Comparison of ENCODE assay signal across 8 mouse cellular contexts in genomic region chr2:121288901-121289729, GRCm38 (mm10). TPM values are rescaled to one million over a fixed set of nuclear protein-coding genes. Genes with fewer than 3 reads are reported as not detected.
DNase-seq lines count a peak whose midpoint lies in the region; ATAC-seq and TF ChIP-seq lines count a peak whose summit lies in the region.

Gene Map1a, plus strand, starts transcription at chr2:121289600.

- peak; percentile 98 for ATAC-seq in forebrain, embryonic 15.5 days (replicated peaks)
- ATAC-seq in neutrophil, adult 5-6 weeks (ENCODE audit: extremely low read depth, insufficient number of reproducible peaks, low FRiP score, poor library complexity, severe bottlenecking): peak; percentile 82

- peaks cover 34% of the 10 kb centered on the region for H3K4me1 ChIP-seq in forebrain, embryonic 15.5 days
- H3K4me1 ChIP-seq in lung, adult 2 months (ENCODE audit: control insufficient read depth, insufficient read depth, low read length): peaks cover 8% of the 10 kb centered on the region

- H3K9ac ChIP-seq in forebrain, embryonic 15.5 days (replicated peaks): peak within 1 kb of the TSS; percentile 56

- peak within 1 kb of the TSS; percentile 88 for H3K4me2 ChIP-seq in forebrain, embryonic 15.5 days (replicated peaks)

- intact Hi-C loops in heart, postnatal 25 days (cut with DNase I): loop anchor here (2.0 kb wide), 1 partner anchor 18 kb away; the partner anchor contains the start of gene Trp53bp1

- WGBS in forebrain, embryonic 15.5 days: under 1% methylated on average over 48 of the region's 48 CpGs
- WGBS in lung, adult 2 months: 1% methylated on average over 48 of the region's 48 CpGs

- no peaks in the 10 kb centered on the region for H3K27me3 ChIP-seq in forebrain, embryonic 15.5 days

- peak within 1 kb of the TSS; percentile 75 for H3K27ac ChIP-seq in forebrain, embryonic 15.5 days (replicated peaks)

- no peaks in the 10 kb centered on the region for H3K9me3 ChIP-seq in forebrain, embryonic 15.5 days

- peak within 1 kb of the TSS; percentile 60 for H3K4me3 ChIP-seq in forebrain, embryonic 15.5 days
- peak within 1 kb of the TSS; percentile 87 for H3K4me3 ChIP-seq in lung, adult 2 months (replicated peaks; ENCODE audit: extremely low read depth, low read depth, low read length)

- no peaks in the 10 kb centered on the region for H3K36me3 ChIP-seq in forebrain, embryonic 15.5 days

- TF ChIP-seq CTCF in lung, adult 2 months (IDR thresholded peaks at IDR 0.05; ENCODE audit: insufficient read depth, low read length): no peak

- peak; percentile 97 for DNase-seq in ES-CJ7 (ENCODE audit: low read depth, low spot score)
- peak; percentile 99 for DNase-seq in cerebellum, adult 11 months
- DNase-seq in heart, postnatal 25 days (ENCODE audit: low spot score): peak; percentile 81
- DNase-seq in layer of hippocampus, adult 18-20 months (ENCODE audit: low spot score in 2 of 2): peak; percentile 97 to 99
- DNase-seq in lung, adult 2 months: peak; percentile 75
- peak; percentile 78 to 85 for DNase-seq in thymus, adult 18-20 months

- no peak for TF ChIP-seq POLR2A in lung, adult 2 months (IDR thresholded peaks at IDR 0.05; ENCODE audit: borderline replicate concordance, extremely low read depth, low read depth, low read length)

RNA-seq across cellular contexts. Expression of gene Map1a, which starts in this region (rescaled TPM):
- 9.4 and 13.9 TPM in 2 replicates for polyA plus RNA-seq in forebrain, embryonic 15.5 days (2015; fragmentation: Nextera tagmentation; extraction: Ambion mirVana)
- 1 to 10 TPM; 4.5 to 5.1 TPM for total RNA-seq in heart, postnatal 25 days (2021)
- total RNA-seq in layer of hippocampus, adult 18-20 months (2021): 100 to 1,000 TPM; 595 to 602 TPM
- polyA plus RNA-seq in lung, adult 2 months (2012; rRNA removed): 4.6 and 4.7 TPM in 2 replicates
- total RNA-seq in neutrophil, adult 5-6 weeks (2017): not detected in 2 replicates

Comparison
In these comparisons a context has a peak if more than half of its experiments do, and no peak if none do; other contexts are left out.
1. Peak in every context shown above with its lines: DNase-seq, ATAC-seq, H3K4me3 ChIP-seq and H3K27ac ChIP-seq.
2. RNA of gene Map1a (total RNA-seq): 595 to 602 TPM in layer of hippocampus, adult 18-20 months; 4.5 to 5.1 TPM in heart, postnatal 25 days and not detected in neutrophil, adult 5-6 weeks; every median in the first group is over 10 times any median in the second.
3. Peak in ATAC-seq in neutrophil, adult 5-6 weeks; RNA of the gene not detected or under 1 TPM.